Mouse (Mus musculus): ENCODE results near the gene Csdc2.

The Csdc2 gene

DNA sequence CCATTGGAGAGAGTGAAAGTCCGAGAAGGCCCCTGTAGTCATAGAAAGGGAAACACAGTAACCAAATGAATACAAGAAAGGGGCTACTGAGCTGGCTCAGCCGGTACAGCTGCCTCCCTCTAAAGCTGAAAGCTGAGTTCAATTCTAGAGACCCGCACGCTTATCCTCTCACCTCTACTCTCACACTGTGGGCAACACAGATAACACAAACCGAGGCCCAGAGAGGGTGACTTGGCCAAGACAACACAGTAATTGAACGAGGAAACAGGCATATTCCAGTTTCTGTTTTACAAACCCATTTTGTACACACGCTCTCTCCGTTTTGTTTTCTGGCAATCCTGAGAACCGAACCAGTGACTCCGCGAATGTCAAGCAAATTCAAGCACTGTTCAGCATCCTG is 11.6 kb upstream of the Csdc2 start:
- DNase-seq (ENCODE audit: low spot score in 2 of 2), result no peak

DNA sequence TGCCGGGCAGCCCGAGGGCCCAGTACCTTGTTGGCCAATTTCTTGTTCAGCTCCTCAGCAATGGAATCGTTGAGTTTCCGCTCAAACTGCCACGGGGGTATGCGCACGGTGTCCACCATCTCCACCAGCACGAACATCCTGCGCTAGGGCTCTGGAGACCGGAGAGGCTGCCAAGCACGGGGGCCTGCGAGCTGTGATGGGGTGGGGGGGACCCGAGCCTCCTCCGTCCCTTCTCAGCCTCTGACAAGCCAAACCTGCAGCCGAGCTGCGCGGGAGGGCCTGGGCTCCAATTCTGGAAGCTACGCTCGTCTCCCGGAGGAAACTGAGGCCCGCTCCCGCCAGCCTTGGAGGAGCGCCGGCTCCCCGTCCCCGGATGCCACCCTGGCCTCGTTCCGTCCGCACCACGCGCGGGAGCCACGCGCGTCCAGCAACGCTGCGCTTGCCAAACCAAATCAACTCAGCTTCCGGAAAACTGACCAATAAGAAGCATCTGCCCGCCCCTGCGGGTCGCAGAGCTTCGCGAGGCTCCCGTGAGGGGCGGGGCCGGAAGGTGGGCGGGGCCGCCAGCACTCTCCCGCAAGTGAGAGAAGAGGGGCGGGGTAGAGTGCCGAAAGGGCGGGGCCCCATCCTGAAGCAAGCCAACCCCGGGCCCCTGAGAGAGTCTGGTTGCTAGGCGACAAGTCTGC is 10.7 kb upstream of the Csdc2 start, which contains the start of gene Polr3h:
Polr3h (minus strand) TSS at position 481 of the 686 bp plus-strand sequence.
- DNase-seq (ENCODE audit: low spot score in 2 of 2), result peak; percentile 89 to 96

DNA sequence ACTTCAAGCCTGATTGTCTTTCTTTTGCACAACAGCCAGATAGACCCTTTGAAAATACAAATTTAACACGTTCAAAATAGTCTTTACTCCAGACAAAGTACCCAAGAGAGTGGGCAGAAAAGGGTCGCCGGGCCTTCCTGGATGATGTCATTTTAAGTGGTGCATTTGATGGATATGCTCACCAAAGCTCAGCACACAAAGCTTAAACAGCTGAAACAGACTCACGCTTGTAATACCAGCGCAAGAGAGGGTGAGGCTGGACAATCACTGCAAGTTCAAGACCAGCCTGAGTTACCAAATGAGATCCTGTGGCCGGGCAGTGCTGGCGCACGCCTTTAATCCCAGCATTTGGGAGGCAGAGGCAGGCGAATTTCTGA is 10.1 kb upstream of the Csdc2 start:
- DNase-seq (ENCODE audit: low spot score in 2 of 2), result no peak

DNA sequence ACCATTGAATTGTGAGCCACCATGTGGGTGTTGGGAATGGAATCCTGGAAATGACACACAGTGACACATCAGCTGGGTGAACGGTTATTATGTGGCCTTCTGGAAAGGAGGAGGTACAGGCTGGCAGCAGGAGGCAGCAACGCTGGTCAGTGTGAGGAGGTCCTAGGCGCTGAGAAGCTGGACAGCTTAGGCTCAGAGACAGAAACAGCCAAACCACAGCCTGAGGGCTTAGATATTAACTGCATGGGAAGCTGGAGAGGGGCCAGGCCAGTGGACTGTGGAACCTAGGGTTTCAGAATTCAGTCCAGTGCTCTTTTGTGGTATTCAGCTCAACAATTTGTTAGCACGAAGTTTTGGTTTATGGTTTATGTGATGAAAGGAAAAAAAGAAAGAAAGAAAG is 8.8 kb upstream of the Csdc2 start:
- no peak for DNase-seq (ENCODE audit: low spot score in 2 of 2)

DNA sequence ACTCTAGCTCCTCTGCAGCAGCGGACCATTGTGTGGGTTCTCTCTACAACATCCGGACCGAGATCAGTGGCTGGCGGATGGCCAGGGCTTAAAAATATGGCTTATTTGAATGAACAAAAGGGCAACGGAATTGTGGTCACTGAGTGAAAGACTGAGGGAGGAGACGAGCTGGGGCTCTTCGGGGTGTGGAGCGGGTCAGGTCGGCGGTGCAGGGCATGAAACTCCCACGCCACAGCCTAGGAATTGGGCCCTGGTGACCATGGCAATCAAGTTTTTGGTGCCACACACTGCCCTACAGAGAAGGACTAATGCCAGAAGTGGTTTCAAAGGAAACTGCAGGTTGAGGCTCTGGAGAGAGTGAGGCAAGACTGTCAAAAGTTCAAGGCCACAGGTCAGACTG is 8.3 kb upstream of the Csdc2 start:
- DNase-seq (ENCODE audit: low spot score in 2 of 2), result no peak

DNA sequence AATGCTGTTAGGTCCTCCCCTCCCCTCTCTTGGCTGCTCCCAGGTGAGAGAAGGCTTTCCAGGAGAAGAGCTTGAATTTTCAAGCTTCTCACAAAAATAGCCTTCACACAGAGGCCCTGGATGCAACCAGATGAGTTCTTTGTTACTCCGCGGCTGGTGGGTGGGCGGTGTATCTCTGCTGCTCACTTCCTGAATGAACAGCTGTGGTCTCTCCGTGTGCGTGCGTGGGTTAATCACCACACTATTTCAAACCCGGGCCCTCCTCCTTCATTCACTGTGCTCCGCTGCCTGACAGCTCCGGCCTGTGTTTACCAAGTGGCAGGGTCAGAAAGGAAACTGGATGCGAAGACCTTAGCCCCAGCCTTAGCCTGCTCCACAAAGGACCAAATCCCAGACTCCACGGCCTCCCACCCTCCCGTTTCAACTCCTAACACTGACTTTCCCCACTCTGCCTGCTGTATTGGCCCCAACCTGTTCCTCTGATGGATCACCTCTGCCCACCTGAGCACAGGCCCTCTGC is 3.5 kb upstream of the Csdc2 start:
- no peak for DNase-seq (ENCODE audit: low spot score in 2 of 2)

DNA sequence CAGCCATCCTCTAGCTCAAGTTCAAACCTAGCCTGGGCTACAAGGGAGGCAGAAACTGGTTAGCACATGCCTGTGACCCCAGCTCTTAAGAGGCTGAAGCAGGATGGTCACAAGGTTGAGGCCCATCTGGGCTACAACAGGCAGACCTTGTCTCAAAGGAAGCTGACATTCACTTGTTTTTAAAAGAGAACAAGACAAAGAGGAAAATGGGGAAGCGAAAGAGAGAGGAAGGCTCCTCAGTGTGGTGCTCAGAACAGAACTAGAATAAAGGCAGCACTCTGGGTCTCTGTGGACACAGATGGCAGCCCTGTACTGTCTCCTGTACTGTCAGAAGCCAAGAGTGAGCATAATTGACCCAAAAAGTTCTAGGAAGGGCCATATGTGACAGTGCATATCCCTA is 2.6 kb upstream of the Csdc2 start:
- no peak for DNase-seq (ENCODE audit: low spot score in 2 of 2)

DNA sequence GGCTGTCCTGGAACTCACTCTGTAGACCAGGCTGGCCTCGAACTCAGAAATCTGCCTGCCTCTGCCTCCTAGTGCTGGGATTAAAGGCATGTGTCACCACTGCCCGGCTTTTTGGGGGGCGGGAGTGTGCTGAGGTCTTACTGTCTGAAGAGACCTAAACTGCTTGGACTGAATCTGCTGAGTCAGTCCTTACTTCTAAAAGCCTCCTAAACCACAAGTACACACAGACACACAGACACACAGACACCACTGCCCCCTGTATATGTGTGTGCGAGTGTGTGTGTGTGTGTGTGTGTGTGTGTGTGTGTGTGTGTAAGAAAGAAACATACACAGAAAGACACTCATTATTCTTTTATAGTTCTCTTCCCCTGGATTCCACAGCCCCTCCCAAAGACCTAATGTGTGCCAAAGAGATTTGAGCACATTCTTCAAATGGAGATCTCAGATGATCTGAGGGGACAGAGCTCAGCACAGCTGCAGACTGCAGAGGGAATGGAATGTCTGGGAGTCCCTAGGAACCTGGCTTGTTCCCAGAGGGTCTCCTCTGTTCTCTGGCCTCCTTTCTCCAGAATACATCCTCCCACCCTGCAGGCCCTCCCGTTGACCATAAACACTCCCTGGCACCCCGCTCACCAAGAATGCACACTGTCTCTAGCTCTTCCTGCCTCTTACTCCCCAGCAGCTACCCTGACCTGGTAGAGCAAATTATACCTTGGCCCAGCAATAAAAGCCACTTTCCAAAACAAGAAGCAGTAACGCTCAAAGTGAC is 506 bp upstream of the Csdc2 start:
- no peak for DNase-seq (ENCODE audit: low spot score in 2 of 2)

DNA sequence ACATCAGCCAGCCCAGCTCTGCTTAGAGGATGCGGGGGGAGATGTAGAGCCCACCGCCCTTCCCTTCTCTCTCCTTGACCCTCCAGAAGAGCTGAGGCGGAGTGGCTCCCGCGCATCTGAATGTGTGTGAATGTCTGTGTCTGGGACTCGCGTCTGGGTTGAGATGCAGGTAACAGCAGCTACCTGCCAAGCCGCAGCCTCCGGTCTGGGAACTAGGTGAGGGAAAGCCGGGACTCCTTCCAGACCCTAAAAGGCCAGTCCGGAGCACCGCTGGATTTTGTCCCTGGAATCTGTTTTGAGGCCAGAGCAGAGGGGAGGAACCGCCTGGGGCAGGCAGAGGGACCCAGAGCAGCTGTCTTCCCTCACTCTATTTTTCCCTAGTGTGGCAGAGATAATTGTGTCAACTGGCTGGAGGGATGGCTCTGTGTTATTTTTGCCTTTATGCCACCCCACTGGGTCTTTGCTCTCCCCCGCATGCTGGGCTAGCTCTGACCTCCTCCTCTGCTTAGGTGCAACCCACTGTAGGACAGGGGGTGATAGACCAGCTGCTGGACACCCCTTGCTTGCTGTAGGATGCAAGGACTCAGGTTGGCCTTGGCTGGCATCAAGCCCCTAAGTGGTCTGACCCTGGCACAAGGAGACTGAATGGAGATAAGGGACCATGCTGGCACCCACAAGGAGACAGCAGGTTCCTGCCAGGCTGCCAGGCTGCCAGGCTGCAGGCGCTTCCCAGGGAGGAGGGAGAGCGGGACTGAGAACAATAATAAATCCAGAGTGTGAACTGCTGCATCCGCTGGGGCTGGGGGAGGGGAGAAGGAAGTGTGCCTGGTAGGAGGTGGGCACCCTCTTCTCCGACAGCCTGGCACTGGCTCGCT is 776 bp downstream of the Csdc2 start:
- DNase-seq (ENCODE audit: low spot score in 2 of 2), result peak in 1 of 2 experiments; percentile 45

DNA sequence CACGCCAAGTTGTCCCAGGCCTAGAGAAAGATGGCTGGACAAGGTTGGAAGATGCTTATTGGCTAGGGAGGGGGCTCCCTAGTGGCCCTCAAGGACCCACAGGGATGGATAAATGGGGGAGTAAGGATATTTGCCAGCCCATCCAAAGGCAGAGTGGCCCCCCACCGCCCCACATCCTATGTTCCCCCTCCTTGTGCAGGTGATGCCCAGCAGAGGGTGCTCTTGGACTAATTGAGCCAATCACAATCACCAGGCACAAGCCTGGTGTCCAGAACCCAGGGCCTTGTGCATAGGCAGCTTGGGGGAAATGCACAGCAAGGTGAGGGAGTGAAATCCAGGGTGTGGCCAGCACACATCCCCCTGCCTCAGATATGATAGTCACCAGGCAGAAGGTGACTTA is 1.7 kb downstream of the Csdc2 start:
- peak in 1 of 2 experiments; percentile 55 for DNase-seq (ENCODE audit: low spot score in 2 of 2)

DNA sequence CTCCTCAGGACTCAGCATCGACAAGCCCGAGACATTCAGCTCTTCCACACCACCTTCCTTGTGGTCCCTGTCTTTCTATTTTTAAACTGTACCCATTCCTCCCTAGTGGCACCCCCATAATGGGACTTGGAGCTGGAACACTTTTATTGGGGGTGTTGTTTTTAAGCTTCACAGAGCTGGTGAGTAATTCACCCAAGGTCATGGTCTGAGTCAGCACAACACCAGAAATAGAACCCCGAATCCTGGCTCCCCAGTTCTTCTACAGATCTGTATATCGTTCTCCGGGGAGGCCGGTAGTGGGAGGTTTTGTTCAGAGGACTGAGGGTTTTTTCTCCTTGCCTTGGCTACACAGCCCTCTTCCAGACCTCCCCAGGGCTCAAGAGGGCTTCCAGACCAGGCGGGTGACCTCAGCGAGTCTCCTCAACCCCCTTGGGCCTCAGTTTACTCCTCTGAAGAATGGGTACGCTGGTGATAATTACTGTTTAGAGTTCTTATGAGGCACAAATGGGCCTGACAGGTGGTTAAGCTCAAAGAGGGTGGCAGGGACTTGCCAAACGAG is 2.7 kb downstream of the Csdc2 start:
- no peak for DNase-seq (ENCODE audit: low spot score in 2 of 2)

DNA sequence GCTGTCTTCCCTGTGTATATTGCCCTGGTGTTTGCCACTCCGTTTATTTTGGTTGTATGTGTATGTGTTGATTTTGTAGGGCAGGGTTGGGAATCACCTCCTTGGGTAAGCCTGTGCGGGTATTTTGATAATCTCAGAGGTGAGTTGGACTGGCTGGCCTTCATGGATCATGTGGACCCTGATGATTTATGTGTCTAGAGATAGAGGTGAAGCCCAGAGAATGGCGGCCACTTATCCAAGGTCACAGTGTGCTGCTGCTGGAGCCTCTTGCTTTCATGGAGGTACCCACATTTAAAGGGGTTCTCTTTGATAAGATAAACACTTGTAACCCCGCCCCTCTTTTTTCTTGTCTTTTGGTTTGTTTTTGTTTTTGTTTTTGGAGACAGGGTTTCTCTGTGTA is 3.2 kb downstream of the Csdc2 start:
- DNase-seq (ENCODE audit: low spot score in 2 of 2), result no peak

DNA sequence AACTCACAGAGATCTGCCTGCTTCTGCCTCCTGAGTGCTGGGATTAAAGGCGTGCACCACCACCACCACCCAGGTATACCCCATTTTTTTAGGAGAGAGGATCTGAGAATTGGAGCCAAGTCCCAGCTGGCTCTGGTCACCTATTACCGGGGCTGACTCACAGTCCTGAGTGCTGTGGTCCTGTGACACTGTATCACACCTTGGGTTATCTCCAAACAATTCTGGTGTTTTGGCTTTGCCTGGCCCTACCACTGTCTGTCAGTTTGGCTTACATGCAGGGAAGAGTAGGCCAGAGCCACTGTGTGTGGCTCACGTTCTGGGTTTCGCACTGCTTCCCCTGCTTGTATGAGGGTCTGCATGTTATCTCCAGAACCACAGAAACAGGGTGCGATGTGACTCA is 3.7 kb downstream of the Csdc2 start:
- DNase-seq (ENCODE audit: low spot score in 2 of 2), result no peak

DNA sequence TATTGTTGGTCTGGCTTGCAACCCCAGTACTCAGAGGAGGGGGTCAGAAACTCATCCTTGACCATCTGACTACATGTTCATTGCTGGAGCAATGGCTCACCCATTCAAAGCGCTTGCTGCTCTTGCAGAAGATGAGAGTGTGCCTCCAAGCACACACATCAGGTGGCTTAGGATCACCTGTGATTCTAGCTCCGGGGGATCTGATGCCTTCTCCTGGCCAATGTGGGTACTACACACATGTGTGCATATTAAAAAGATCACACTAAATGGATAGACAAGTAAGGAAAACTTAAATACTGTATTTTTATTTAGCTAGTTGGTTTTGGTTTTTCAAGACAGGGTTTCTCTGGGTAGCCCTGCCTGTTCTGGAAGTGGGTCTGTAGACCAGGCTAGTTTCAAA is 4.5 kb downstream of the Csdc2 start:
- no peak for DNase-seq (ENCODE audit: low spot score in 2 of 2)

DNA sequence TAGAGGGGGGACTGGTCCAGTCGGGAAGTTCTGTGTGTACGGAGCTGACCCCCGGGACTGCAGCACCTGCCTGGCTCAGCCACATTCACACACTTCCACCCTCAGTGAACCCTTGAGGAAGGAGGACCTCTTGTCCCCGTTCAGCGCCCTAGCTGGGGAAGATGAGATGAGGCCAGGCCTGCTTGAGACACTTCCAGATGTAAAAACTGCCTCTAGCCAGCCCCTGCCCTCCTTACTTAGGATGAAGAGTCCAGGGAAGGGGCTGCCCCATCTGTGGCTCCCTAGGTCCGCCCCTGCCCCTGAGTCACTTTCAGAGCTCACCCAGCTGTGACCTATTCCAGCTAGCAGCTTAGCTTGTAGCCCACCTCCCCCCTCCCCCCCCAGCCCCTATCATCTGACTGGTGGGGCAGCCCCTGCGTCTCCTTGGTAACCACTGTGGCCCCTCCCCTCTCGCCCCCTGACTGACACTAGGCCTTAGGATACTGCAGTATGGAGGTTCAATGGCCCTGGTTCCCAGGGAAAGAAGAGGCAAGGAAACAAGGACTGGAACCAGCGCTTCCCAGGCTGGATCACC is 6.7 kb downstream of the Csdc2 start:
- no peak for DNase-seq (ENCODE audit: low spot score in 2 of 2)

DNA sequence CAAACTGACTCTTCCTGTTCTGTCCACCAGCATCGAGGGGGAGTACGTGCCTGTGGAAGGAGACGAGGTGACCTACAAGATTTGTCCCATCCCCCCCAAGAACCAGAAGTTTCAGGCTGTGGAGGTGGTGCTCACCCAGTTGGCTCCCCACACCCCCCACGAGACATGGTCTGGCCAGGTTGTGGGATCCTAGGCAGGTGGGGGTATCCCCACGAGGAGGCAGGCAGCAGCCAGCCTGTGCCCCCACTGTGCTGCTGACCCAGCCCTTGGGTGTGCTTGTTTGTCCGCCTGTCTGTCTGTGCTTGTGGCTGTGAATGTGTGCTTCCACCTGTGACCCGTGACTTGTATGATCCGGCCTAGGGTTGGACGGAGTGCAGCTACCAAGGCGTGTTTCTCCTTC is 12.5 kb downstream of the Csdc2 start:
- no peak for DNase-seq (ENCODE audit: low spot score in 2 of 2)

DNA sequence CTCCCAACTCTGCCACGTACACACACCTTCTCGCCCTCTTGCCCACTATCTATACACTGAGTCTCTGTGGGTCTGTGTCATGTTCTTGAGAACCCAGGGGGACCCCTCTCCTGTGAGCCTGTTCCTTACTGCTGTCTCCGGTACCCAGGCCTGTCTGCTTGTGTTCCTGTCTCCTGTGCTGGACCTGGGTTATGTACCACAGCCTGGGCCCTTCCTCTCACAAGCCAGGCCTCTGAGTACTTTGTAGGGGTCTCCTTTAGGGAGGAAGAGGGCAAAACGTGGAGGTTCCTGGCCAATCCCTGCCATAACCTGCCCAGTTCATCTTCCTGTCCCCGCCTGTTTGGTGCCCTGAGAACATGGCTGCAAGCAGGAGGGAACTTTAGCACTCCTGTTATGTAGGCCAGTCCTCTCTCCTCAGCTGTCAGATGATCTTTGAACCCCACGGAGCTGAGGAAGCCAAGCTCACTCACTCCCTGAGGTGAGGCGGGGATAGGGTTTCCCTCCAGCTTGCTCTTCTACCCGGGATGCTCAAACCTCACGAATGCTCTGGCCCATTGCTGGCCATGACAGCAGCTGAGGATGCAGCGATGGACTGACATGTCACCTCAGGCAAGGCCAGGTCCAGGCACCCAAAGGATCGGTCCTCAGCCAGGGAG is 13.0 kb downstream of the Csdc2 start:
- no peak for DNase-seq (ENCODE audit: low spot score in 2 of 2)

DNA sequence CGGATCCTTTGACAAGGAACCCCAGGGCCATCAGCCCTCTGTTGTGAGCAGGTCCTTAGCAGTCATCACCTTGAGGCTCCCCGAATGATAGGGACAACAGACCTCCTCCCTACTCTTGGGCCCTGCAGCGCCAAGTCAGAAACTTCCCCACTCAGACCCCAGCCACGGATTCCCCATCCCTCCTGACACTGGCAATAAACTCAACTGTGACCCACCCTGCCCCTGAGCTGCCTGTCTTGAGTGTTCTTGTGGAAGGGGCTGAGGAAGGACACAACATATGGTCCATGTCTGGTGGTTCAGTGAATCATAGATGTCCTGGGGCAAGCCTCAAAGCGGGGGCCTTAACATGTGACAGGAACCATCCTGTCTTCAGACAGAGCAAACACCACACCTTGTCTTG is 14.2 kb downstream of the Csdc2 start:
- no peak for DNase-seq (ENCODE audit: low spot score in 2 of 2)

DNA sequence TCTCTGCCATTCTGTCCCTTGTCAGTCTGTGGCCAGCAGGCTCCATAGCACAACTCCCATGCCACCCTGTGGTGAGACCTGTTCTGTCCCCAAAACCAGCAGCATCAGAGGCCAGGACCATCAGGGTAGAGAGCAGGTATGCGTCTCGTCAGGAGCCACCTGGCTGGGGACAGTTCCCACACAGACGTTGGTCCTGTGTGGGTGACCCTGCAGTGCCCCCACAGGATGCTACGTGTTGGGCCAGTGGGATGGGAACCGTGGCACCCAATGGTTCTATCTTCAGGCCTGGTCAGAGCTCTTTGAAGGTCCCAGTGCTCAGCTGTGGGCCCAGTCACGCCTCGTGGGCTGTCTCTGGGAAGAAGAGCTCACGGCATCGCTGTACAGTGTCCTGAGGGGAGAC is 14.6 kb downstream of the Csdc2 start:
- no peak for DNase-seq (ENCODE audit: low spot score in 2 of 2)

DNA sequence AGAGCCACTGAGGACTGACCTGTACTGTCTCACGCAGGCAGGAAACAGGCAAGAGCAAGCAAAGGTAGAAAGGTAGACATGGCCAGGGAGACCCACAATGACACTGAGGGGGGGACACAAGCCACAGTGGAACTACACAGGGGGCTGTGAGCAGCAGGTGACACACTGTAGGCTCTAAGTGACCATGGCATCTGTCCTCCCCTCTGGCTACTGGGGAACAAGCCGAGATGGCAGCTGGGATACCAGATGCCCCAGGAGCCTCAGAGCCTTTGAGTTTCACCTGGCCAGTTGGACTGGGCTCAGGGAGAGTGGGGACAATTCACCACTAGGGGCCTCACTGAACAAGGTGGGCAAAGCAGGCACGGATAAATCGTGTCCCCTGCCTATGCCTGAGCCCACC is 15.8 kb downstream of the Csdc2 start:
- DNase-seq (ENCODE audit: low spot score in 2 of 2), result no peak

DNA sequence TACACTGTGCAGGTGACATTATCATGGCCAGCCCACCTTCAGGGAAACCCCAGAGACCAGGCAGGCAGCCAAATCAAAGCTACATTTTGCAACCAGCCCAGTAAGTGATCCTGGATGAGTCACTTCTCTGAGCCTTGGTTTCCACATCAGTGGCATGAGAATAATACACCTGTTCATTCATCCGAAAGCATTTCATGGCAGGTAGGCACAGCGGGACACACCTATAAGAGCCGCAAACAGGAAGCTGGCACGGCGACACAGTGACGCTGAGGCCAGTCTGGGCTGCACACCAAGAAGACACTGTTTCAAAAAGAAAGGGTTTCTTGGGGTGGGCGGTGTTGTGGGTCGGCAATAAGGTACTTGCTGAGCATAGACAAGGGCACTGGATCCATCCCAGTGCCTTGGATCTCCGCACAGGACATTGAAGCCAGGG is 17.6 kb downstream of the Csdc2 start:
- DNase-seq (ENCODE audit: low spot score in 2 of 2), result no peak

All from cerebellum, postnatal 4 days (tissue).